Mouse (Mus musculus) adrenal gland, postnatal 25 days (tissue): ENCODE results near the gene Psmd8. TPM values are rescaled to one million over a fixed set of nuclear protein-coding genes. Genes with fewer than 3 reads are reported as not detected.
"Not testable (repeated sequence)": the region's sequence is repeated elsewhere in the genome, so short reads cannot be mapped to it uniquely, and the experiment has no call there.

Source experiments
- DNase-seq: peaks from one replicate; pipeline ENCODE4 v3.0.0; 2021; ENCODE audit warnings: mixed read lengths
- long read RNA-seq: library from polyadenylated mRNA; stranded (forward); transcript quantifications from one replicate; pipeline ENCODE4 v2.0.0, GENCODE M21; 2021
- total RNA-seq: library from RNA; stranded (reverse); gene quantifications from 2 replicates; pipeline ENCODE4 v1.2.3, GENCODE M21; 2021

The Psmd8 gene
- 176 and 192 TPM in 2 replicates for total RNA-seq
- long read RNA-seq, transcript Psmd8-202 (7 exons, 1,391 nt): major isoform, 193 of 233 reads
- long read RNA-seq, partial matches to known transcripts: 11 of 233 reads
- long read RNA-seq, other reads (novel, unspliced or antisense): 27 of 233 reads

DNA sequence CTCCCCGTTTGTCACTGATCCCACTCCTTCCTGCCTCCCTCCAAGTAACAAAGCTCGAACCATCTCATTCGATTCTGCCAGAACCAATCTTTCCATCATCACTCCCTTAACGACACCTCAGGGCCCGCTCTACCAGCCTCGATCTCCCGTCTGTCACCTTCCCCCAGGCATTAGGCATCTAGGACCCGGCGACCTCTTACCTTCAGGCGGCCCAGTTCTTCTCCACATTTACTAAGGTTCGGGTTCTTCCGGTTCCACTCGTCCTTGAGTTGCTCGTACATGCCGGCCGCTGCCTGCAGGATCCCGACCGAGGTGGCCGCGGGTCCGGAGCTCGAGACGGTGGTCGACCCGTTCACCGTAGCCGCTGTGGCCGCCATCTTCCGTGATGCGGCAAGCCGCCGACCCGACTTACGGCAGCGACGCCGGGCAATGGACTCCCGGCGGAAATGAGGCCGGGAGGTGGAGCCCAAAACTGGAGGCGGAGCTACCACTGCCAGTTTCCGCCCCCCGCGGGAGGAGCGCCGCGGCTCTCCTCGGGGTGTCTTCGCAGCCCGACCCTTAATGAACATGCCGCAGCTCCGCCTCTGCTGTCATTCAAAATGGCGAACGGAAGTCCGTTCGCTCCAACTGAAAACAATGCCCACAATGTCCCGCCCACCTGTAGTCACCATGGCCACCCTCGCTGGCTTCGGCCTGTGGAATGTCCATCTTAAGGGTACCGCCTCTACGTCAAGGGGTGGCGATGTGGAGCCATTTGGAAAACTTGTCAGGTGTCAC lies at the start of gene Psmd8:
TSS of gene Psmd8 (minus strand) at position 625 of the 777 bp plus-strand sequence.
- DNase-seq: peak; percentile 95

DNA sequence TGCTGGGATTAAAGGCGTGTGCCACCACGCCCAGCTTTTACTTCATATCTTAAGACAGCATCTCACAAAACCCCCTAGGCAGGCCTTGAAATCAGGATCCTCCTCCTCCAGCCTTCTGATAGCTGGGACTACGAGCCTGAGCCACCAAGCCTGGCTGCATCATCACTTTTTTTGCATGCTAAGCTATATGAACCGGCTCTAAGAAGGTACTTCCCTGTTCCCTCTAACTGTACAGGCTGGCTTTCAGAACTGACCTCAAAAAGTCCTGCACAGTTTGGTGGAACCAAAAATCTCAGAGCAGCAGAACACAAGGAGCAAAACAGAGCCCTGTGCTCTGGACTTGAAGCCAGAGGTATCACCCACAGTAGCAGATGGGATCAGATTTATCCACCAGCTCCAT lies 47.7 kb upstream of the Psmd8 start:
- no peak for DNase-seq

GRCm38 (mm10) chr7:29225520-29225919 lies 45.0 kb upstream of the Psmd8 start:
- no peak for DNase-seq

- DNase-seq: no peak
Observed at GRCm38 (mm10) chr7:29224756-29225394, 44.4 kb upstream of the Psmd8 start.

DNA sequence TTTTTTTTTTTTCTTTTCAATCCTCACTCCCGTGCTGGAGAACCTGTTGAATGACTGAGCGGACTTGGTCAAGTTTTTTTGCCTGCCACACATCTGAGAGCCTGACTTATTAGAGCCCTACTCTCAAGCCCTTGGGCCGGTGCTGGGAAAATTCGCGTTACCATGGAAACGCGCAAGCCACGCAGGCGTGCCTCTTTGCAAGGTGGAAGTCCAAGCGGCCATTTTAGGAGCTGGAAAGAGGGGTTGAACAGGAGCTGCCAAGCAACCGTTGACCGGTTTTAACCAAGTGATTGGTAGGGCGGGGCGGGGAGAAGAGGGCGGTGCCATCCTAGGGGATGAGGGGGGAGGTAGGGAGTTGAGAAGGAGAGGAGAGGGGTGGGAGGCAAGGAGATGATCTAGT lies 34.3 kb upstream of the Psmd8 start:
- DNase-seq: no peak

- DNase-seq: no peak
Observed at GRCm38 (mm10) chr7:29214236-29214635, 33.7 kb upstream of the Psmd8 start.

DNA sequence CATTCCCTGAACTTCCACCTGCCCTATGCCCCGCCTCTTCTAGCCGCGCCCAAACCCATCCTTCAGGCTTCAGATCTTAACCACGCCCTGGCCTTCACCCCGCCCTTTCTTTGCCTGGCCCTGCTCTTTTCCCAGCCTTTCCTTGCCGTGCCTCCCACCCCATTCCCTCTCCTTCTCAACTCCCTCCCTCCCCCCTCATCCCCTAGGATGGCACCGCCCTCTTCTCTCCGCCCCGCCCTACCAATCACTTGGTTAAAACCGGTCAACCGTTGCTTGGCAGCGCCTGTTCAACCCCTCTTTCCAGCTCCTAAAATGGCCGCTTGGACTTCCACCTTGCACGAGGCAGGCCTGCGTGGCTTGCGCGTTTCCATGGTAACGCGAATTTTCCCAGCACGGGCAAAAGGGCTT lies 33.2 kb upstream of the Psmd8 start, which contains the start of gene Catsperg1:
TSS of gene Catsperg1 (minus strand) at position 361 of the 408 bp plus-strand sequence.
- DNase-seq: no peak

GRCm38 (mm10) chr7:29212775-29213560 lies 32.5 kb upstream of the Psmd8 start:
- DNase-seq: not testable (repeated sequence)

DNA sequence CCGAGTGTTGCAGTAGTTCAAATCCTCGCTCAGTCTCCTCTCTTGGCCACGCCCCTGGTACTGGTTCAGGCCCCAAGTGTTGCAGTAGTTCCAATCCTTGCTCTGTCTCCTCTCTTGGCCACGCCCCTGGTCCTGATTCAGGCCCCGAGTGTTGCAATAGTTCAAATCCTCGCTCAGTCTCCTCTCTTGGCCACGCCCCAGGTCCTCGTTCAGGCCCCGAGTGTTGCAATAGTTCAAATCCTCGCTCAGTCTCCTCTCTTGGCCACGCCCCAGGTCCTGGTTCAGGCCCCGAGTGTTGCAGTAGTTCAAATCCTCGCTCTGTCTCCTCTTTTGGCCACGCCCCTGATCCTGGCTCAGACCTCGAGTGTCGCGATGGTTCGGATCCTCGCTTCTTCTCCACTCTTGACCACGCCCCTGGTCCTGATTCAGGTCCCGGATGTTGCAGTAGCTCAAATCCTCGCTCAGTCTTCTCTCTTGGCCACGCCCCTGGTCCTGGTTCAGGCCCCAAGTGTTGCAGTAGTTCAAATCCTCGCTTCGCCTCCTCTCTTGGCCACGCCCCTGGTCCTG lies 31.8 kb upstream of the Psmd8 start:
- no peak for DNase-seq

GRCm38 (mm10) chr7:29211415-29212198 lies 31.1 kb upstream of the Psmd8 start:
- DNase-seq: peak; percentile 71

GRCm38 (mm10) chr7:29211013-29211412 lies 30.5 kb upstream of the Psmd8 start:
- peak; percentile 29 for DNase-seq

DNA sequence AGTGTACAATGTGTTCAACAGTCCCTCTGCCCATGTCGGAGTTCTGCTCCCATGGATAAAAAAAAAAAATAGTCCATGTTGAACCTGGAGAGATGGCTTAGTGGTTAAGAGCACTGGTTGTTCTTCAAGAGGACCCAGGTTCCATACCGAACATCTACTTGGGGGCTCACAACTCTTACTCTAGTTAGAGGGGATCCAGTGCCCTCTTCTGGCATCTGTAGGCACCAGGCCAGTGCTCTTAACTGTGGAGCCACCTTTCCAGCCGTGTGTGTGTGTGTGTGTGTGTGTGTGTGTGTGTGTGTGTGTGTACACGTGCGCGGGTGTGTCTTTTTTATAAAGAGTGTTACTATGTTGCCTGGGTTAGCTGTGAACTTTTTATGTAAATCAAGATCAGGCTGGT lies 22.1 kb upstream of the Psmd8 start:
- no peak for DNase-seq

- not testable (repeated sequence) for DNase-seq
Observed at GRCm38 (mm10) chr7:29194230-29194629, 13.7 kb upstream of the Psmd8 start.

DNA sequence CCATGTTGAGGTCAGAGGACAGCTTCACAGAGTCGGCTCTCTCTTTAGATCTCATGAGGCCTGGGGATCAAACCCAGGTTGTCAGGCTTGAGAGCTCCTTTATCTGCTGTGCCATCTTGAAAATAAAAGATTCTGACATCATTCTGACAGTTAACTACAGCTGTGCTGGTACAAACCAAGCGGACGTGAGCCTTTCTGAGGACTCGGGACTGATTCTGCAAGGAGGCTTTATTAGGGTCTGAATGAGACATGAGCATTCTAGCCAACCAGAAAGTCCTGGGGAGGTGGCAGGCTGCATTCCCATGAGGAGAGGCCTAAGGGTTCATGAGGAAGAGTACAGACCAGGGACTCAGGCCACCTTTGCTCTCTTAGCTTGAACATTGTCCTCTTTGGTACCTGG lies 822 bp upstream of the Psmd8 start:
- not testable (repeated sequence) for DNase-seq

- no peak for DNase-seq
Observed at GRCm38 (mm10) chr7:29180854-29181236, 344 bp upstream of the Psmd8 start.

GRCm38 (mm10) chr7:29179323-29179722 lies 1.2 kb downstream of the Psmd8 start:
- no peak for DNase-seq

DNA sequence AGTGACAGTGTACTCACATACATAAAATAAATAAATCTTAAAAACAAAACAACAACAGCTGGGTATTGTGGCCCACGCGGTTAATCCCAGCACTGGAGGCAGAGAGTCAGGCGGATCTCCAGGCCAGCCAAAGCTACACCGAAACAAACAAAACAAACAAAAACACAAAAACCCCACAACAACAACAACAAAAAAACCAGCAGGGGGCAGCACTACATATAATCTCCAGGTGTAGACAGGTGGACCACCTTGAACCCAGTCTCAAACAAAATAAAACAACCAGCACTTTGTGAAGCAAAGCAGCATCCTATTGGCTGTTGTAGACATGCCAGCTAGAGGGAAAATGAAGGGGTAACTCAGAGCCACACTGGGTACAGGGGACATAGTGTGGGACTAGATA lies 2.4 kb downstream of the Psmd8 start:
- no peak for DNase-seq

DNA sequence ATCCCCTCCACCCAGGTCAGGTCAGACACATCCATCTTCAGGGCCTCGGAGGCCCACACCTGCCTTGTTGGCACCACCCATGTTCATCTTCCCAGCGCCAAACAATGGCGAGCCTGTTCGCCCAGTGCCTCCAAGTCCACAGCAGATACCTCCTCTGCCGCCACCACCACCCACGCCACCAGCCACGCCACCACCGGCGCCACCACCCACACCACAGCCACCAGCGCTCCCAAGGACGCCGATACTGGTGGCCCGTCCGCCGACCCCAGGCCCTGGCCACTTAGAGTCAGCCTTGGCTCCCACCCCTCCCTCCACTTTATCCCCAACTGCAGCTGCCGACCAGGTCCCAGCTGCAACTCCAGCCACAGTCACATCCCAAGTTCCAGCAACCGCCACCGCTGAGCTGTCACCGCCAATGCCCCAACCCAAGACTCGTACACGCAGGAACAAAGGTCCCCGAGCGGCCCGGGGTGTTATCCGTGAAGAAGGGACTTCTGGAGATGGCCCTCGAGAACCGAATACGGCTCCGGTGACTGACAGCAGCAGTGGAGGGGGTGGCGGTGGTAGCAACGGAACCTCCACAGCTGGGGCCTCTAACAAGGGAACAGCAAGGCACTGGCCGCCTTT lies 8.0 kb downstream of the Psmd8 start:
- peak; percentile 20 for DNase-seq

DNA sequence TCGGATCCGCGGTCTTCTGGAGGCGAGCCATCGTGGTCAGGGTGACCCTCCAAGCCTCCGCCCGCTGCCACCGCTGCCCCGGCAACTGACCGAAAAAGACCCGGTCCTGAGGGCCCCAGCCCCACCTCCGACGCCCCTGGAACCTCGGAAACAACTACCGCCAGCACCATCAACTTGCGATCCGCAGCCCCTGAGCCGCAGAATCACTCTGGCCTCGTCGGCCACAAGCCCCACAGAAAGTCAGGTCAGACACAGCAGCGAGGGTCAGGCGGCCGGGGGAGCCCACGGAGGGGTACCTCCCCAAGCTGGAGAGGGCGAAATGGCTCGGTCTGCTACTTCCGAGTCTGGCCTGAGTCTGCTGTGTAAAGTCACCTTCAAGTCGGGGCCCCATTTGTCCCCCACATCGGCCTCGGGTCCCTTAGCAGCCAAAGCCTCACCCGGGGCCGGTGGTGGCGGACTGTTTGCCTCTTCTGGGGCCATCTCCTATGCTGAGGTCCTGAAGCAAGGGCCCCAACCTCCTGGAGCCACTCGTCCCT lies 8.9 kb downstream of the Psmd8 start:
- no peak for DNase-seq

- peak; percentile 30 for DNase-seq
Observed at GRCm38 (mm10) chr7:29170755-29171561, 9.5 kb downstream of the Psmd8 start.
